Mouse (Mus musculus) hindbrain, embryonic 10.5 days (tissue): ENCODE measurements around the gene Ubd. TPM values are rescaled to one million over a fixed set of nuclear protein-coding genes. Genes with fewer than 3 reads are reported as not detected.
"Not testable (repeated sequence)": the region's sequence is repeated elsewhere in the genome, so short reads cannot be mapped to it uniquely, and the experiment has no call there.

ENCODE experiments used
- DNase-seq: peaks from one replicate; pipeline ENCODE4 v3.0.0-alpha.2; 2017; ENCODE audit warnings: low spot score
- H3K27ac ChIP-seq: fragments of 300-500 bp; sonication (generic); 2 replicates; pipeline ENCODE4 v1.5.1; 2016; ENCODE audit warnings: mild to moderate bottlenecking, moderate library complexity
- H3K27me3 ChIP-seq: fragments of 300-500 bp; sonication (generic); 2 replicates; pipeline ENCODE4 v1.6.1; 2016; ENCODE audit warnings: mild to moderate bottlenecking; ENCODE audit not compliant: poor library complexity, insufficient read depth, severe bottlenecking
- H3K36me3 ChIP-seq: fragments of 300-500 bp; sonication (generic); 2 replicates; pipeline ENCODE4 v1.6.1; 2016; ENCODE audit warnings: mild to moderate bottlenecking, moderate library complexity
- H3K4me1 ChIP-seq: fragments of 300-500 bp; sonication (generic); replicated peaks from 2 replicates; pipeline ENCODE4 v1.6.1; 2016; ENCODE audit warnings: mild to moderate bottlenecking
- H3K4me3 ChIP-seq: fragments of 300-500 bp; sonication (generic); 2 replicates; pipeline ENCODE4 v1.5.1; 2016; ENCODE audit warnings: mild to moderate bottlenecking, moderate library complexity
- H3K9me3 ChIP-seq: fragments of 300-500 bp; sonication (generic); 2 replicates; pipeline ENCODE4 v1.6.1; 2016; ENCODE audit warnings: mild to moderate bottlenecking, moderate library complexity
- WGBS: fragments of 180-500 bp; shearing (Covaris S2); methylation state at CpG from one replicate; pipeline ENCODE4 v1.1.7; 2016; 5-methylcytosine and 5-hydroxymethylcytosine counted together
- polyA plus RNA-seq: library from polyadenylated mRNA; unstranded; fragments of >200 nt; fragmentation: Nextera tagmentation; extraction: Ambion mirVana; gene quantifications from 2 replicates; pipeline ENCODE4 v1.2.1, GENCODE M21; 2016

The Ubd gene
- polyA plus RNA-seq, 1 experiment from 2014 or later = not detected

- WGBS = 87% methylated on average over 3 of the region's 3 CpGs
- Histone ChIP-seq H3K27me3 (no peaks in the 10 kb centered on the region), H3K4me1 (no peaks in the 10 kb centered on the region), H3K4me3 (no peak overlapping the region), H3K27ac (no peak overlapping the region), H3K36me3 (no peaks in the 10 kb centered on the region), H3K9me3 (0 out of 2 replicates have a peak, but pooled peaks cover 10% of the 10 kb centered on the region)
- no peak for DNase-seq
Observed at GRCm38 (mm10) chr17:37218486-37218885, 24.8 kb downstream of the Ubd start.

GRCm38 (mm10) chr17:37219846-37220245, 26.2 kb downstream of the Ubd start, which contains the start of gene Olfr96:
Gene Olfr96 (plus strand): TSS chr17:37220146.
- H3K36me3 ChIP-seq = no peaks in the 10 kb centered on the region
- H3K4me3 ChIP-seq = no peak within 1 kb of the TSS
- no peaks in the 10 kb centered on the region for H3K27me3 ChIP-seq
- H3K27ac ChIP-seq = no peak within 1 kb of the TSS
- H3K4me1 ChIP-seq = no peaks in the 10 kb centered on the region
- 64% methylated on average over 4 of the region's 4 CpGs for WGBS
- DNase-seq = no peak
- 0 out of 2 replicates have a peak, but pooled peaks cover 10% of the 10 kb centered on the region for H3K9me3 ChIP-seq

DNA sequence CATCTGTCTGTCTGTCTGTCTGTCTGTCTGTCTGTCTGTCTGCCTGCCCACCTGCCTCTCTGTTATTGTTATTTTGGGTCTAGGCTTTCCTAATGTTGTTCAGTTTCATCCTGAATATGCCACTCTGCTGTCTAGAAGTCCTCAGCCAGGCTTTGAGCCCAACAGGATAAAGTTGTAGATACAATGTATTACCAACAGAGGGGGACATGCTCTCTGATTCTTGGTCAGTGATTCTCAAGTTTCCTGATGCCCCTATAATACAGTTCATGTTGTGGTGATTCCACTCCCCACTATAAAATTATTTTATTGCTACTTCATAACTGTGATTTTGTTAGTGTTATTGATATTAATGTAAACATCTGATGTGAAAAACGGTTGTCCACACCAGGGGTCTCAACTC, 28.2 kb downstream of the Ubd start:
- WGBS = 20% methylated on average over 1 of the region's 1 CpGs

GRCm38 (mm10) chr17:37237230-37237629, 43.5 kb downstream of the Ubd start, which contains the start of gene Olfr97:
Gene Olfr97 (minus strand): TSS chr17:37237330.
- H3K4me1 ChIP-seq, H3K27me3 ChIP-seq, H3K27ac ChIP-seq, H3K9me3 ChIP-seq, H3K4me3 ChIP-seq, H3K36me3 ChIP-seq, DNase-seq: not testable (repeated sequence)
- 95% methylated on average over 2 of the region's 2 CpGs for WGBS

More for the DNA sequence above, 28.2 kb downstream of the Ubd start:
- H3K27me3 ChIP-seq = no peaks in the 10 kb centered on the region
- H3K4me1 ChIP-seq = no peaks in the 10 kb centered on the region
- DNase-seq = no peak
- H3K4me3 ChIP-seq = no peak overlapping the region
- no peak overlapping the region for H3K27ac ChIP-seq
- H3K36me3 ChIP-seq = no peaks in the 10 kb centered on the region
- H3K9me3 ChIP-seq = 0 out of 2 replicates have a peak, but pooled peaks cover 8% of the 10 kb centered on the region

DNA sequence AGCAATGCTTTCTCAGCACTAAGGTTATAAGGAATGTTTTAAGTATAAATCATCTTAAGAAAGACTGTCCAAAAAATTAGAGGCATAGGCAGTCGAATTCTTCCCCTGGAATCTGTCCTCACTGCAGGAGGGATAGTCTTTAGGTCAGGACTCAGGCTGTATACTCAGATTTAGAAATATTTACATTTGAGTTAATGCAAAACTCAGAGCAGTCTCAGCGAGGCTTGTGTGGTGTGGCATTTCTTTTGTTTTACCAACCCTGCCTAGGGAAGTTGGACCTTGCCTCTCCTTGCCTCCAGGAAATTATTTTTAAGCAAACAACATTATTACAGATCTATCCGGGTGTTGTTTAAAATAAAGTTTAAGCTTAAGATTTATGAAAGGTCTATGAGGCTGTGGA, 48.5 kb downstream of the Ubd start:
- Histone ChIP-seq H3K9me3 (0 out of 2 replicates have a peak, but pooled peaks cover 5% of the 10 kb centered on the region), H3K4me1 (no peaks in the 10 kb centered on the region), H3K27me3 (no peaks in the 10 kb centered on the region), H3K4me3 (no peak overlapping the region), H3K27ac (no peak overlapping the region), H3K36me3 (no peaks in the 10 kb centered on the region)
- DNase-seq = no peak
- WGBS = 63% methylated on average over 3 of the region's 3 CpGs

Other genes with a start within 250 kb of the Ubd start
- 162 and 178 TPM in 2 replicates for gene Ppp1r11, start 242.2 kb upstream of the Ubd start, polyA plus RNA-seq
- 91.6 and 95.3 TPM in 2 replicates for gene Znrd1, start 235.3 kb upstream of the Ubd start, polyA plus RNA-seq
- gene Znrd1as, start 235.3 kb upstream of the Ubd start, polyA plus RNA-seq = 8.6 and 9.6 TPM in 2 replicates
- not detected in 2 replicates for gene 2410137M14Rik, start 212.7 kb upstream of the Ubd start, polyA plus RNA-seq
- gene H2-M5, start 204.4 kb upstream of the Ubd start, polyA plus RNA-seq = 0.68 and 1.1 TPM in 2 replicates
- 79.9 and 96.9 TPM in 2 replicates for gene Zfp57, start 192.7 kb upstream of the Ubd start, polyA plus RNA-seq
- 0.19 and 0.34 TPM in 2 replicates for gene Mog, start 170.5 kb upstream of the Ubd start, polyA plus RNA-seq
- 10.8 and 17.0 TPM in 2 replicates for gene Gabbr1, start 147.9 kb upstream of the Ubd start, polyA plus RNA-seq
- 0.08 TPM in 1 of 2 replicates, not detected in the other for gene Olfr90, start 105.4 kb upstream of the Ubd start, polyA plus RNA-seq
- gene Olfr91, start 95.6 kb upstream of the Ubd start, polyA plus RNA-seq = not detected in 2 replicates
- gene Olfr92, start 73.8 kb upstream of the Ubd start, polyA plus RNA-seq = not detected in 2 replicates
- gene Olfr93, start 32.4 kb upstream of the Ubd start, polyA plus RNA-seq = not detected in 2 replicates
- not detected in 2 replicates for gene Olfr94, start 7.1 kb downstream of the Ubd start, polyA plus RNA-seq
- not detected in 2 replicates for gene Olfr95, start 19.2 kb downstream of the Ubd start, polyA plus RNA-seq
- gene Olfr96, start 26.3 kb downstream of the Ubd start, polyA plus RNA-seq = not detected in 2 replicates
- not detected in 2 replicates for gene Olfr97, start 43.4 kb downstream of the Ubd start, polyA plus RNA-seq
- gene Olfr98, start 69.9 kb downstream of the Ubd start, polyA plus RNA-seq = not detected in 2 replicates
- gene H2-M3, start 76.3 kb downstream of the Ubd start, polyA plus RNA-seq = 1.1 and 1.4 TPM in 2 replicates
- not detected in 2 replicates for gene Olfr99, start 89.6 kb downstream of the Ubd start, polyA plus RNA-seq
- gene Olfr101, start 110.4 kb downstream of the Ubd start, polyA plus RNA-seq = not detected in 2 replicates
- not detected in 2 replicates for gene Olfr102, start 123.2 kb downstream of the Ubd start, polyA plus RNA-seq
- gene Olfr103, start 145.8 kb downstream of the Ubd start, polyA plus RNA-seq = not detected in 2 replicates
- gene Olfr104-ps, start 165.7 kb downstream of the Ubd start, polyA plus RNA-seq = not detected in 2 replicates
- gene Olfr105-ps, start 185.1 kb downstream of the Ubd start, polyA plus RNA-seq = not detected in 2 replicates
- not detected in 2 replicates for gene Olfr106-ps, start 196.5 kb downstream of the Ubd start, polyA plus RNA-seq
- not detected in 2 replicates for gene Olfr107, start 205.3 kb downstream of the Ubd start, polyA plus RNA-seq